Mouse (Mus musculus) limb, embryonic 10.5 days (tissue): ENCODE results near the gene Tenm4. TPM values are rescaled to one million over a fixed set of nuclear protein-coding genes. Genes with fewer than 3 reads are reported as not detected.
A peak's percentile ranks its signal among the peaks of the same experiment; 100 is the strongest.

Experiments
- DNase-seq: peaks from one replicate; pipeline ENCODE4 v3.0.0-alpha.2; 2017; ENCODE audit warnings: low spot score
- H3K27ac ChIP-seq: fragments of 300-500 bp; sonication (generic); 2 replicates; pipeline ENCODE4 v1.5.1; 2016; ENCODE audit warnings: mild to moderate bottlenecking
- H3K27me3 ChIP-seq: fragments of 300-500 bp; sonication (generic); 2 replicates; pipeline ENCODE4 v1.6.1; 2016; ENCODE audit warnings: low read depth, mild to moderate bottlenecking; ENCODE audit not compliant: poor library complexity, severe bottlenecking
- H3K36me3 ChIP-seq: fragments of 300-500 bp; sonication (generic); 2 replicates; pipeline ENCODE4 v1.6.1; 2016; ENCODE audit warnings: mild to moderate bottlenecking, moderate library complexity
- H3K4me1 ChIP-seq: fragments of 300-500 bp; sonication (generic); 2 replicates; pipeline ENCODE4 v1.6.1; 2016
- H3K4me3 ChIP-seq: fragments of 300-500 bp; sonication (generic); 2 replicates; pipeline ENCODE4 v1.5.1; 2016; ENCODE audit warnings: mild to moderate bottlenecking, moderate library complexity
- H3K9me3 ChIP-seq: fragments of 300-500 bp; sonication (generic); replicated peaks from 2 replicates; pipeline ENCODE4 v1.6.1; 2016; ENCODE audit warnings: mild to moderate bottlenecking
- WGBS: fragments of 180-500 bp; shearing (Covaris S2); methylation state at CpG from one replicate; pipeline ENCODE4 v1.1.7; 2016; 5-methylcytosine and 5-hydroxymethylcytosine counted together
- polyA plus RNA-seq: library from polyadenylated mRNA; unstranded; fragments of >200 nt; fragmentation: Nextera tagmentation; extraction: Ambion mirVana; gene quantifications from 2 replicates; pipeline ENCODE4 v1.2.1, GENCODE M21; 2016

Tenm4 gene
- polyA plus RNA-seq, 1 experiment from 2014 or later, result 32.1 TPM

DNA sequence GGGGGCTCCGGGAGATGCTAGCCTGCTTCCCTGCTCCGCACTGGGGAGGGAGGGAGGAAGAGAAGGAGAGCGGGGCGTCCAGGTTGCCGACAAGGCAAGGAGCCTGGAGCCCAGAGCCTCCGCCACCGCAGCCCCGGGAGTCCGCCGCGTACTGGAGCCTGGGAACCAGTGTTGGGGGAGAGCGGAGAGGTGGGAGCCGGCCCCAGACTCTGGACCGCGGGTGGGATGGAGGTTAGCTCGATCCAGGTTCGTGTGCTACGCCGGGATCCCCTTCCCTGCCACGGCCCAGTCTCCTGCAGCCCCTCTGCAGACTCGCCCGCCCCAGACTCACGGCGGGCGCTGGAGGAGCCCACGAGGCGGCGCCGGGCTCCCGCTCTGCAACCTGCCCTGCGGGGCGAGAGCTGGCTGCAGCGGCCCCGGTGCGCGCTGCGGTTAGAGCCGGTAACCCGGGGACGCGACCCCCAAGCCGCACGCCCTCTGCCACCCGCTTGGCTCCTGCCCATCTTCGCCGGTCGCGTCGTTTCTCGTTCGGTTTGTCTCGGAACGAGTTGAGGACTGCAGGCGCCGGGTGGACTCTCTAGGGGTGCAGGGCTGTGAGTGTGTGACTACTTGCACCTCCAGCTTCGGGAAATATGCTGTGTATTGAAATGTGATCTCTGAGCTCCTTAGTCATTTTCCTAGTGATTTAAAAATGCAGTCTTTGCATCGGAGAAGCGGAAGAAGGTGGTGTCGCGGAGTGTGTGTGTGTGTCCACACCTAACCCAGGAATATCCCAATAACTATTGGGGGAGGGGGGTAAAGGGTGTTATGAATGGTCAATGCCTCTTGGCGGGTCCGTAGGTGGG is 39.7 kb downstream of the Tenm4 start:
- no peaks in the 10 kb centered on the region for H3K36me3 ChIP-seq
- peak overlapping the region; percentile 93 for H3K27ac ChIP-seq
- peaks cover 41% of the 10 kb centered on the region for H3K4me1 ChIP-seq
- peak overlapping the region; percentile 85 for H3K4me3 ChIP-seq
- peak; percentile 78 for DNase-seq
- under 1% methylated on average over 58 of the region's 62 CpGs for WGBS
- no peaks in the 10 kb centered on the region for H3K9me3 ChIP-seq
- peaks cover 40% of the 10 kb centered on the region for H3K27me3 ChIP-seq

GRCm38 (mm10) chr7:96211618-96212021 is 40.6 kb downstream of the Tenm4 start:
- H3K4me1 ChIP-seq, result peaks cover 41% of the 10 kb centered on the region
- H3K27me3 ChIP-seq, result peaks cover 40% of the 10 kb centered on the region
- H3K9me3 ChIP-seq, result no peaks in the 10 kb centered on the region
- H3K4me3 ChIP-seq, result peak overlapping the region; percentile 85
- no peaks in the 10 kb centered on the region for H3K36me3 ChIP-seq
- peak; percentile 60 for DNase-seq
- under 1% methylated on average over 17 of the region's 17 CpGs for WGBS
- H3K27ac ChIP-seq, result peak overlapping the region; percentile 93

GRCm38 (mm10) chr7:96212224-96212591 is 41.2 kb downstream of the Tenm4 start:
- 1% methylated on average over 9 of the region's 9 CpGs for WGBS
- peak overlapping the region; percentile 93 for H3K27ac ChIP-seq
- no peaks in the 10 kb centered on the region for H3K9me3 ChIP-seq
- no peak for DNase-seq
- peaks cover 34% of the 10 kb centered on the region for H3K27me3 ChIP-seq
- no peaks in the 10 kb centered on the region for H3K36me3 ChIP-seq
- H3K4me1 ChIP-seq, result peaks cover 41% of the 10 kb centered on the region
- peak overlapping the region; percentile 85 for H3K4me3 ChIP-seq

- peaks cover 41% of the 10 kb centered on the region for H3K4me1 ChIP-seq
- WGBS, result under 1% methylated on average over 48 of the region's 48 CpGs
- peak overlapping the region; percentile 85 for H3K4me3 ChIP-seq
- H3K27me3 ChIP-seq, result peaks cover 28% of the 10 kb centered on the region
- no peaks in the 10 kb centered on the region for H3K36me3 ChIP-seq
- DNase-seq, result peak; percentile 83
- no peaks in the 10 kb centered on the region for H3K9me3 ChIP-seq
- peak overlapping the region; percentile 93 for H3K27ac ChIP-seq
Measured at GRCm38 (mm10) chr7:96212592-96213541, 41.8 kb downstream of the Tenm4 start.

DNA sequence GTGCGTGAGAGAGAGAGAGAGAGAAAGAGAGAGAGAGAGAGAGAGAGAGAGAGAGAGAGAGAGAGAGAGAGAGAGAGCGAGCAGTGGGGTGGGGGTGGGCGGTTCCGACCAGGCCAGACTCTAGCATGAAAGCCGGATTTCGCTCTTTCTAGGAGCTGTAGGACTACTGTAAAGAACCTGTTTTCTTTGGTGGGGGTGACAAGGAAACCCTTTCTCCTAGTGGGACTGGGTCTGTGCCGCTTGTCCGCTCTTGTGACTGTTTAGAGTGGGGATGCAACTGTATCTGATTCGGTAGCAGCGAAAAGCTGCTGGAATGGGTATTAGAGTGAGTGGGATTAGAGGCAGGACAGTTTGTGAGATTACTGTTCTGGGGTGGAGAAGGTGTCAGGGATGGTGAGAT is 42.7 kb downstream of the Tenm4 start:
- H3K27me3 ChIP-seq, result peaks cover 22% of the 10 kb centered on the region
- H3K4me3 ChIP-seq, result peak overlapping the region; percentile 85
- H3K36me3 ChIP-seq, result no peaks in the 10 kb centered on the region
- DNase-seq, result no peak
- 9% methylated on average over 8 of the region's 10 CpGs for WGBS
- H3K27ac ChIP-seq, result peak overlapping the region; percentile 93
- H3K9me3 ChIP-seq, result no peaks in the 10 kb centered on the region
- peaks cover 41% of the 10 kb centered on the region for H3K4me1 ChIP-seq

DNA sequence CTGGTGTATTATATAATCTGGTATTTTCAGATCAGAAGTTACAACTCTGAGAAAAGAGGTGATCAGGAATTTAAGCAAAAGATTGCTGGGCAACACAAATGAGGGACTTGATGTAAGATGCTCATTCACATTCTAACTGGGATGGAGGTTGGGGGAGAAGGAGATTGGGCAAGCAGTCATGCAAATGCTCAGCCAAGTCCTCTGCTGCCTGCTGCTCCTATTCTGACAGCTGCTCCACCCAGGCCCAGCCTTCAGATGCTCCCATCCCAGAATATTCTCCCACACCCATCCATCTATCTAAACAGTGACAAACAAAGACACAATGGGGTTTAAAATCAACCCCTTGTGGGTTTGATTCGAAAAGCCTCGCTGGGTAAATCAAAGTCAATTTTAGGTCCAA is 43.8 kb downstream of the Tenm4 start:
- peaks cover 15% of the 10 kb centered on the region; the same call in 1 of the 2 replicates for H3K27me3 ChIP-seq
- H3K36me3 ChIP-seq, result no peaks in the 10 kb centered on the region
- H3K4me3 ChIP-seq, result no peak overlapping the region
- no peak for DNase-seq
- H3K9me3 ChIP-seq, result no peaks in the 10 kb centered on the region
- no peak overlapping the region for H3K27ac ChIP-seq
- H3K4me1 ChIP-seq, result peaks cover 34% of the 10 kb centered on the region
- 50% methylated on average over 2 of the region's 2 CpGs for WGBS

DNA sequence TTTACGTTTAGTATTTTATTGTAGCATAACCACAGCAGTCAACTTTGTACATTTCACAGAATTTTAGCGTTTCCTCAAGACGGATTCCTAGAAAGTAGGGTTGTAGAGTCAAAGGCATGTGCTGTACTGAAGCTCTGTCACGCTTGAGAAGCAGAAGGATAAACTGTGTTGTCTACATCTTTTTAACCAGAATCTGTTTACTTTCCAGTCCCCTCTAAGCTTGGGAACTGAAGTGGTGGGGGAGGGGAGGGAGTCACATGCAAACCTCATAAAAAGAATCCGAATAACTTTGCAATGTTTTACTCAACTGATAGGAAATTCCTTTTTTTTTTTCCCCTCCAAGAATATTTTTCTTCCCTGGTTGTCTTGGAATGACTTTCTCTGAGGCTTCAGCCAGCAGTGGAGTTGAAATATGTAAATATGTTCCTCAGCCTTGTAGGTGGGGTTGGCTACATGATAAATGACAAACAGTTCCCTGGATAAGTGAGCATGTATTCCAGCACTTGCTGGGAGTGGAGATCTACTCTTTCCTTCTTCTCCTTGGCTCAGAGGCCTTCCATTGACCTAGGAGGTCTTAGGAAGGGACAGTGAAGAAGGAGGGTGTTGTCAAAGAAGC is 45.0 kb downstream of the Tenm4 start:
- 78% methylated on average over 5 of the region's 5 CpGs for WGBS
- Histone ChIP-seq H3K36me3 (no peaks in the 10 kb centered on the region), H3K27ac (no peak overlapping the region), H3K27me3 (peaks cover 14% of the 10 kb centered on the region; the same call in 1 of the 2 replicates), H3K9me3 (no peaks in the 10 kb centered on the region), H3K4me1 (peaks cover 25% of the 10 kb centered on the region), H3K4me3 (no peak overlapping the region)
- no peak for DNase-seq

DNA sequence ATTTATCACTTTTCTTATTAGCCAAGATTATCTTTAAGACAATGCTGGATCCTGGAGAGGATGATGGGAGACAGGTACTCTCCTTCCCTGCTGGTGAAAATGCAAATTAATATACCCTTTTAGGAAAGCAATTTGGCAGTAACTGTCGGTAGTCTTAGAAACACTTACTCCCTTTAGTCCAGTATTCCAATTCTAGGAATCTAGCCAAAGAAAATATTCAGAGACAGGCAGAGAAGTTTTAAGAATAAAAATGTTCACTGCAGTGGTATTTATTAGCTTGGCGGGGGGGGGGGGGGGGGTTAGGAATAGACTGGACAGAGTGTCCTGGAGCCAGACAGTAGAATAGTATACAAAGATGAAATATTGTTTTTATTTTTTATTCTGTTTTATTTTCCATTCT is 48.3 kb downstream of the Tenm4 start:
- peaks cover 7% of the 10 kb centered on the region; the same call in 1 of the 2 replicates for H3K27me3 ChIP-seq
- no peak overlapping the region for H3K27ac ChIP-seq
- no peaks in the 10 kb centered on the region for H3K9me3 ChIP-seq
- no peak overlapping the region for H3K4me3 ChIP-seq
- H3K36me3 ChIP-seq, result no peaks in the 10 kb centered on the region
- peaks cover 1% of the 10 kb centered on the region; the same call in 1 of the 2 replicates for H3K4me1 ChIP-seq
- WGBS, result 75% methylated on average over 2 of the region's 2 CpGs
- no peak for DNase-seq

DNA sequence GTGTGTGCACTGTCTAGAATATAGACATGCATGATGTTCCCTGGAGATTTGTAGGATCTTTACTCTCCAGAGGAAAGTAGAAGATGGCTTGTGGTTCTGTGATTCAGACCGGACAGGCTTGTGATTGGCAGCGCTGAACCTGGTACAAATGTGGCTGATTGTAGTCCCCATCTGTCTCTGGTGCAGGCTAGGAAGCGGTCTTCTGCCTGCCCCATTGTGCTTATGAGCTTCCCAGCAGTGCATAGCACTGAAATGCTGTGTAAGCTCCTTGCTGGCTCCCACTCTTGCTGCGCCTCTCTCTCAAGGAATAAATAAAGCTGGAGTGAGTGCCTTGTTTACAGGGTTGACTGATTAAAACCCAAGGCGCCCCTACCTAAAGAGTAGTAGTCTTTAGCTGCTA is 49.6 kb downstream of the Tenm4 start:
- H3K4me1 ChIP-seq, result no peaks in the 10 kb centered on the region
- WGBS, result 81% methylated on average over 5 of the region's 5 CpGs
- no peaks in the 10 kb centered on the region for H3K27me3 ChIP-seq
- H3K4me3 ChIP-seq, result no peak overlapping the region
- no peak for DNase-seq
- H3K36me3 ChIP-seq, result no peaks in the 10 kb centered on the region
- no peak overlapping the region for H3K27ac ChIP-seq
- no peaks in the 10 kb centered on the region for H3K9me3 ChIP-seq

GRCm38 (mm10) chr7:96222569-96222968 is 51.5 kb downstream of the Tenm4 start:
- WGBS, result 84% methylated on average over 1 of the region's 1 CpGs

GRCm38 (mm10) chr7:96228562-96229268 is 57.7 kb downstream of the Tenm4 start:
- no peaks in the 10 kb centered on the region for H3K9me3 ChIP-seq
- no peak for DNase-seq
- 84% methylated on average over 6 of the region's 6 CpGs for WGBS

More at GRCm38 (mm10) chr7:96222569-96222968, 51.5 kb downstream of the Tenm4 start:
- Histone ChIP-seq H3K4me3 (no peak overlapping the region), H3K9me3 (no peaks in the 10 kb centered on the region), H3K4me1 (no peaks in the 10 kb centered on the region), H3K36me3 (no peaks in the 10 kb centered on the region), H3K27ac (no peak overlapping the region), H3K27me3 (no peaks in the 10 kb centered on the region)
- no peak for DNase-seq

More at GRCm38 (mm10) chr7:96228562-96229268, 57.7 kb downstream of the Tenm4 start:
- no peaks in the 10 kb centered on the region for H3K27me3 ChIP-seq
- no peaks in the 10 kb centered on the region for H3K36me3 ChIP-seq
- H3K4me1 ChIP-seq, result peaks cover 16% of the 10 kb centered on the region
- H3K4me3 ChIP-seq, result no peak overlapping the region
- H3K27ac ChIP-seq, result no peak overlapping the region
